Mouse (Mus musculus) neural tube, embryonic 12.5 days (tissue): ENCODE results near the gene Cacna2d3. TPM values are rescaled to one million over a fixed set of nuclear protein-coding genes. Genes with fewer than 3 reads are reported as not detected.

ENCODE experiments used
- ATAC-seq: fragments of 200-750 bp; cut with Nextera tagmentation; 2 replicates; pipeline ENCODE4 v1.8.0; 2017; ENCODE audit warnings: low read depth, mild to moderate bottlenecking, moderate TSS enrichment, moderate library complexity; ENCODE audit not compliant: low FRiP score
- H3K27ac ChIP-seq: fragments of 300-500 bp; sonication (generic); 2 replicates; pipeline ENCODE4 v1.5.1; 2016
- H3K27me3 ChIP-seq: fragments of 300-500 bp; sonication (generic); replicated peaks from 2 replicates; pipeline ENCODE4 v1.6.1; 2016; ENCODE audit warnings: mild to moderate bottlenecking
- H3K36me3 ChIP-seq: fragments of 300-500 bp; sonication (generic); 2 replicates; pipeline ENCODE4 v1.6.1; 2016; ENCODE audit warnings: mild to moderate bottlenecking
- H3K4me1 ChIP-seq: fragments of 300-500 bp; sonication (generic); 2 replicates; pipeline ENCODE4 v1.6.1; 2016
- H3K4me2 ChIP-seq: fragments of 300-500 bp; sonication (generic); replicated peaks from 2 replicates; pipeline ENCODE4 v1.6.1; 2016; ENCODE audit warnings: mild to moderate bottlenecking
- H3K4me3 ChIP-seq: fragments of 300-500 bp; sonication (generic); 2 replicates; pipeline ENCODE4 v1.5.1; 2016
- H3K9ac ChIP-seq: fragments of 300-500 bp; sonication (generic); 2 replicates; pipeline ENCODE4 v1.6.1; 2016; ENCODE audit warnings: mild to moderate bottlenecking
- H3K9me3 ChIP-seq: fragments of 300-500 bp; sonication (generic); 2 replicates; pipeline ENCODE4 v1.6.1; 2016; ENCODE audit warnings: mild to moderate bottlenecking
- WGBS: fragments of 180-500 bp; shearing (Covaris S2); methylation state at CpG from one replicate; pipeline ENCODE4 v1.1.7; 2016; 5-methylcytosine and 5-hydroxymethylcytosine counted together
- polyA plus RNA-seq: library from polyadenylated mRNA; unstranded; fragments of >200 nt; fragmentation: Nextera tagmentation; extraction: Ambion mirVana; gene quantifications from 2 replicates; pipeline ENCODE4 v1.2.1, GENCODE M21; 2016

Gene Cacna2d3
- polyA plus RNA-seq, 1 experiment from 2014 or later = 34.6 TPM

DNA sequence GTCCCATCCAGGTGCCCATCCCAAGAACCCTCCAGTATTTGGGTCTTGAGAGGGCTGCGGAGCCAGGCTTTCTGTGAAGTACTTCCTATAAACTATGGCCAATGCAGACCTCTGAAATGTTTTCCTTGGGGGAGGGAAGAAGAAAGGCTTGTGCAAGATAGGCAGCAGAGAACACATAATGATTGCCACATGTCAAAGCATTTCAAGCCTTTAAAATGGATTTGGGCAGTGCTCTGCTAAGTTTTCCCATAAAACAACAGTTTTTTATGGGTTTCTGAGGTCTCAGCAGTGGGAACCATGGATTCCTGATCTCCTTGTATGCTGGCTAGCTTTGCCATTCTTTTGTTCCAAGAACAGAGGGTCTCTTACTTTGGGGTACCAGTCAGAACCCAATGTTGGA lies 834.3 kb downstream of the Cacna2d3 start:
- WGBS = 86% methylated on average over 1 of the region's 1 CpGs
- Histone ChIP-seq H3K9ac (no peak overlapping the region), H3K4me1 (no peaks in the 10 kb centered on the region), H3K9me3 (no peaks in the 10 kb centered on the region), H3K4me2 (no peak overlapping the region), H3K27me3 (no peaks in the 10 kb centered on the region), H3K4me3 (no peak overlapping the region), H3K36me3 (no peaks in the 10 kb centered on the region), H3K27ac (no peak overlapping the region)
- no peak for ATAC-seq

DNA sequence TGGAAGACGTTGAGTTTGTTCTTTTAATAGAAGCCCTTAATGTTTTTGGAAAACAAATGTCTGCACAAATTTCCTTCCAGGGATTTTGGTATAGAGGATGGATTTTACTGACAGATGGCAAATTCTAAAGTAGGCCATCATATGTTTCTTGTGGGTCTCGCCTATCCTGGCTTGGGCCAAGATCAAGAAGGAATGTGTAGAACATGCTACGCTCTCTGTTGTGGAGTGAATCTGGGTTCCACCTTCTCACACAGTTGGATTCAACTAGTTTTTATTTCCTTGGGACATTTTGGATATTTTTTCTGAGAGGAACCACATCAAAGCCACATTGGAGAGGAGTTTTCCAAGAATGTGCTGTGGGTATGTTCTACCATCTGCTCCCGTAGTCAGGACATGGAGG lies 835.0 kb downstream of the Cacna2d3 start:
- 93% methylated on average over 4 of the region's 4 CpGs for WGBS
- Histone ChIP-seq H3K4me2 (no peak overlapping the region), H3K4me1 (no peaks in the 10 kb centered on the region), H3K9me3 (no peaks in the 10 kb centered on the region), H3K27me3 (no peaks in the 10 kb centered on the region), H3K27ac (no peak overlapping the region), H3K4me3 (no peak overlapping the region), H3K36me3 (no peaks in the 10 kb centered on the region), H3K9ac (no peak overlapping the region)
- ATAC-seq = no peak

- ATAC-seq = peak; percentile 87
- Histone ChIP-seq H3K9ac (no peak overlapping the region), H3K27ac (no peak overlapping the region), H3K4me3 (no peak overlapping the region), H3K27me3 (no peaks in the 10 kb centered on the region), H3K36me3 (no peaks in the 10 kb centered on the region), H3K4me2 (no peak overlapping the region), H3K9me3 (no peaks in the 10 kb centered on the region), H3K4me1 (peaks cover 13% of the 10 kb centered on the region; the same call in 1 of the 2 replicates)
- WGBS = 21% methylated on average over 6 of the region's 6 CpGs
Observed at GRCm38 (mm10) chr14:28870983-28871382, 850.7 kb downstream of the Cacna2d3 start.

GRCm38 (mm10) chr14:28870382-28870781 lies 851.3 kb downstream of the Cacna2d3 start:
- no peak overlapping the region for H3K4me3 ChIP-seq
- H3K4me1 ChIP-seq = peaks cover 13% of the 10 kb centered on the region; the same call in 1 of the 2 replicates
- no peak overlapping the region for H3K4me2 ChIP-seq
- no peak overlapping the region; the same call in 1 of the 2 replicates for H3K27ac ChIP-seq
- 66% methylated on average over 5 of the region's 5 CpGs for WGBS
- no peaks in the 10 kb centered on the region for H3K9me3 ChIP-seq
- H3K36me3 ChIP-seq = no peaks in the 10 kb centered on the region
- no peak for ATAC-seq
- no peaks in the 10 kb centered on the region for H3K27me3 ChIP-seq
- no peak overlapping the region for H3K9ac ChIP-seq

GRCm38 (mm10) chr14:28864925-28865324 lies 856.7 kb downstream of the Cacna2d3 start:
- Histone ChIP-seq H3K4me3 (no peak overlapping the region), H3K9ac (no peak overlapping the region), H3K27me3 (no peaks in the 10 kb centered on the region), H3K4me1 (no peaks in the 10 kb centered on the region), H3K36me3 (no peaks in the 10 kb centered on the region), H3K27ac (no peak overlapping the region), H3K9me3 (no peaks in the 10 kb centered on the region), H3K4me2 (no peak overlapping the region)
- ATAC-seq = 0 out of 2 replicates have a peak, but pooled peaks have one; percentile 33
- 44% methylated on average over 4 of the region's 4 CpGs for WGBS

DNA sequence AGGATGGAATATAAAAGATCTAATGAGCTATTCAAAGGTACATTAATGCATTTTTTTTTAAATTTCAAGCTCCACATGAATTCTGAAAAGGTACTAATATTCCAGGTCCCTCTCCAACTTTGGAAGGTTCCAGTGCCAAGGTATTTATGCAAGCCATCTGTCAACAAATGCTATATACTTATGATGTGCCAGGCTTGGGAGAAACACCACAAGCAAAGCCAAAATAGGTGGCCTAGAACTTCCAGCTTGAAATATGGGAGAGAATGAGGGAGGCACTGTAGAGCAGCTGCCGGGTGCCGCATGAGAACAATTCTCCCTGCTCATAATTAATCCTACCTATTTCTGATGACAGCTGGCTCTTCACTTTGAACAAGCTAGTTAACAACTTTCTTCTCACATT lies 860.5 kb downstream of the Cacna2d3 start:
- H3K9ac ChIP-seq = no peak overlapping the region
- no peak for ATAC-seq
- no peak overlapping the region for H3K27ac ChIP-seq
- no peaks in the 10 kb centered on the region for H3K27me3 ChIP-seq
- H3K4me3 ChIP-seq = no peak overlapping the region
- H3K9me3 ChIP-seq = no peaks in the 10 kb centered on the region
- H3K4me2 ChIP-seq = no peak overlapping the region
- WGBS = 79% methylated on average over 2 of the region's 2 CpGs
- H3K36me3 ChIP-seq = no peaks in the 10 kb centered on the region
- no peaks in the 10 kb centered on the region for H3K4me1 ChIP-seq

Other genes starting within 250 kb of the Cacna2d3 start
- gene Selenok, start 246.4 kb upstream of the Cacna2d3 start, polyA plus RNA-seq = 402 and 419 TPM in 2 replicates